Mouse (Mus musculus) neural tube, embryonic 15.5 days (tissue): ENCODE data around the gene Adh6a. TPM values are rescaled to one million over a fixed set of nuclear protein-coding genes. Genes with fewer than 3 reads are reported as not detected.

Experiments used
- ATAC-seq: fragments of 200-750 bp; cut with Nextera tagmentation; 2 replicates; pipeline ENCODE4 v1.8.0; 2017; ENCODE audit warnings: mild to moderate bottlenecking, moderate TSS enrichment, moderate library complexity; ENCODE audit not compliant: low FRiP score
- H3K27ac ChIP-seq: fragments of 300-500 bp; sonication (generic); replicated peaks from 2 replicates; pipeline ENCODE4 v1.5.1; 2015; ENCODE audit warnings: mild to moderate bottlenecking, inconsistent platforms
- H3K27me3 ChIP-seq: fragments of 300-500 bp; sonication (generic); replicated peaks from 2 replicates; pipeline ENCODE4 v1.6.1; 2015; ENCODE audit warnings: inconsistent platforms
- H3K36me3 ChIP-seq: fragments of 300-500 bp; sonication (generic); 2 replicates; pipeline ENCODE4 v1.6.1; 2015; ENCODE audit warnings: inconsistent platforms
- H3K4me1 ChIP-seq: fragments of 300-500 bp; sonication (generic); 2 replicates; pipeline ENCODE4 v1.6.1; 2015; ENCODE audit warnings: inconsistent platforms
- H3K4me2 ChIP-seq: fragments of 300-500 bp; sonication (generic); 2 replicates; pipeline ENCODE4 v1.6.1; 2015; ENCODE audit warnings: inconsistent platforms, mild to moderate bottlenecking, moderate library complexity
- H3K4me3 ChIP-seq: fragments of 300-500 bp; sonication (generic); replicated peaks from 2 replicates; pipeline ENCODE4 v1.5.1; 2015; ENCODE audit warnings: mild to moderate bottlenecking, inconsistent platforms
- H3K9ac ChIP-seq: fragments of 300-500 bp; sonication (generic); replicated peaks from 2 replicates; pipeline ENCODE4 v1.6.1; 2015; ENCODE audit warnings: mild to moderate bottlenecking, inconsistent platforms
- H3K9me3 ChIP-seq: fragments of 300-500 bp; sonication (generic); replicated peaks from 2 replicates; pipeline ENCODE4 v1.6.1; 2016; ENCODE audit warnings: inconsistent platforms
- WGBS: fragments of 180-500 bp; shearing (Covaris S2); methylation state at CpG from one replicate; pipeline ENCODE4 v1.1.7; 2015; ENCODE audit warnings: mixed read lengths; 5-methylcytosine and 5-hydroxymethylcytosine counted together
- polyA plus RNA-seq: library from polyadenylated mRNA; unstranded; fragments of >200 nt; fragmentation: Nextera tagmentation; extraction: Ambion mirVana; gene quantifications from 2 replicates; pipeline ENCODE4 v1.2.1, GENCODE M21; 2015

The Adh6a gene
- polyA plus RNA-seq, 1 experiment from 2014 or later, result 0.12 TPM

DNA sequence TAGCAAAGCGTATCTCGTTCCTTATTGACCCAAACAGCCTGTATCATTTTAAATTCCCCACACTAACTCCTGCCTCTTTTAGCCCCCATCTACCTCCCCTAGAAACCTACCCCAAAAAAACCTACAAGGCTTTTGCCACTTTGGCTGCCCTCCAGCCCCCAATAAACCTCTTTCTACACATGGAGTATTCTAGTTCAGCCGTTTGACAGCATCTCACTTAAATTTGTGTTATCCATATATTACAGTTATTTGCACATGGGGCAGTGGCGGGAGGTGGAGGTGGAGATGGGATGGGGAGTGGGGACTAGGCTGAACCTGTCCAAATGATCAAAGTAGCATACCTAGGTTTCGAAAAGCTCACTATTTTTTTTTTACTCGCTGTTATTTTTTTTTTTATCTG lies 12.4 kb downstream of the Adh6a start:
- Histone ChIP-seq H3K9ac (no peak overlapping the region), H3K4me3 (no peak overlapping the region), H3K36me3 (no peaks in the 10 kb centered on the region), H3K4me1 (no peaks in the 10 kb centered on the region), H3K27me3 (no peaks in the 10 kb centered on the region), H3K4me2 (no peak overlapping the region), H3K9me3 (peaks cover 4% of the 10 kb centered on the region; the same call in 1 of the 2 replicates), H3K27ac (no peak overlapping the region)
- WGBS, result 93% methylated on average over 6 of the region's 6 CpGs
- no peak for ATAC-seq

DNA sequence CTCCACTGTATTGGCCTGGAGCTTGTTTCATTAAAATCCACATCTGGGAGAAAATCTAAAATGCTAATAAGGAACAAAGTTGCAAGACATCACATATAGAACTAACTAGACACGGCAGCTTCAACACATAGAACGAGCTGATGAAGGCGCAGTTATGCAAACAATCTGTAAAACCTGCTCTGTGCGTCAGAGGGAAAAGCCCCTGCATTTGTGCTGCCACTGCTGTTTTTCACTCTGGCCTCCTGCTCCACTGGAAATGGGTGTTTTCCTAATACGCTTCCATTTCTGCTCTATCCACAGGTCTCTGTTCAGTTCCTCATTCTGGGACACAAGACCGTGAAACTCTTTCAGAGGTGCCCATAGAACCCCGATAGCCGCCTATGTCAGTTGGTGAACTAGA lies 20.8 kb downstream of the Adh6a start:
- H3K9me3 ChIP-seq, result no peaks in the 10 kb centered on the region
- H3K27me3 ChIP-seq, result no peaks in the 10 kb centered on the region
- no peaks in the 10 kb centered on the region for H3K4me1 ChIP-seq
- no peak overlapping the region for H3K9ac ChIP-seq
- WGBS, result 90% methylated on average over 8 of the region's 8 CpGs
- no peaks in the 10 kb centered on the region for H3K36me3 ChIP-seq
- no peak overlapping the region for H3K27ac ChIP-seq
- H3K4me3 ChIP-seq, result no peak overlapping the region
- H3K4me2 ChIP-seq, result no peak overlapping the region
- ATAC-seq, result no peak

DNA sequence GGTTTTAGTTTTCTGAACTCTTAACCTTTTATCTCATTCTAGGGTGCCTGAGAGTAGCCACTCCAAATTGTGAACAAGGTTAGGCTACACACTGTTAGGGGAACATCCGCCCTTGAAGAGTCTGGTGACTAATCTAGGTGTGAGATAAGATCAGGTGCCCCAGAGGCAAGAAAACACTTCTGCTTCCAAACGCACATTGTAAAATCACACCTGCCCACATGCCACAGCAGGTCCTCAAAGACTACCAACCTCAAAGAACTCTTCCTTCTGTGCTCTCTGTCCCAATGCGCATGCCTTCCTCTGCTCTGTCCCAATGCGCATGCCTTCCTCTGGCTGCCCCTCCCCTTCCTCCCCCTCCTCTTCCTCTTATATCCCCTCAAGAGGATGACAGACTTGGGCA lies 21.2 kb downstream of the Adh6a start:
- H3K27me3 ChIP-seq, result no peaks in the 10 kb centered on the region
- H3K9me3 ChIP-seq, result no peaks in the 10 kb centered on the region
- ATAC-seq, result no peak
- no peaks in the 10 kb centered on the region for H3K36me3 ChIP-seq
- H3K4me3 ChIP-seq, result no peak overlapping the region
- WGBS, result 87% methylated on average over 4 of the region's 4 CpGs
- no peak overlapping the region for H3K4me2 ChIP-seq
- H3K9ac ChIP-seq, result no peak overlapping the region
- H3K4me1 ChIP-seq, result no peaks in the 10 kb centered on the region
- no peak overlapping the region for H3K27ac ChIP-seq

DNA sequence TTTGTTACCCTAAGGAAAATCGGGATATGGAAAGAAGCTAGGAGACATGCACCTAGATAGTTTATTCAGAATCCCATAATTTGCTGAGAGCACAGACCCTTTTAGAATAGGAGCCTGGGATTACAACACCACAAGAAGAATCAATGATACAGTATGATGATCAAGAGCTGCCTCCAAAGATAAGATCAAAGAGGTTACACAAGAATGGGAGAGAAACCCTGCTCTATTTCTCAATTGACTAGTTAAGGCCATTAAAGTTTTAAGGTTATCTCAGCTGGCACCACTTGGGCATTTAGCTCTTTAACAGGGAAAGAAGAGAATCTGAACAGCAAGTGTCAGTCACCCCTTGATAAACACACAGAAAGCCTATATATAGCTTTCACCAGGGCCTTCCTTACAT lies 22.5 kb downstream of the Adh6a start:
- 98% methylated on average over 1 of the region's 1 CpGs for WGBS
- H3K27me3 ChIP-seq, result no peaks in the 10 kb centered on the region

DNA sequence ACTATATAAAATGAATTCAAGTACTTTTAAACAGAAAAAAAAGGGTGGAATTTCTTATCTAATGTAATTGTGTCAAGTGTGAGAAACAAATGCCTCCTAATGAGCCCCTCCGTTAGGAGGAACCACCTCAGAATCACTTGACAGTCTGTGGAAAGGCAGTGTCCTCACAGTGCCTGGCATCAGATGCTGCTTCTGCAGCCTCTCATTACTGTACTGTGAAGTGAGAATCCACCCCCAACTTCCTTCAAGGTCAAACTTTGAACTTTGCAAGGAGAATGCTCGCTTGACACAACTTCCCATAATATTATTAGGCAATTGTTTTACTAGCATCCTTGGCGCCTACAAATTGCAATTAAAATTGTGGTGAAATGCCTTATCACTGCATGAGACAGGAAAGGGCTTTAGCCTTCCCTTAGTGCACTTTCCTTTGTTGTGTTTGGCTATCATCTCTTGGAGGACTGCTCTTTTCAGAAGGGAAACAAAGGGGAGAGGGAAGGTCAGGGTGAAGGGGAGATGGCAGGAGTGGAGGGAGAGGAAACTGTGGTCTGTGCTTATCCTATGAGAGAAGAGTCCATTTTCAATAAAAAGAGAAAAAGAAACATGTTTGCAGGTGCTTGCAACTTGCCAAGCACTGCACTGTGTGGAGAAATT lies 23.1 kb downstream of the Adh6a start:
- no peaks in the 10 kb centered on the region for H3K36me3 ChIP-seq
- WGBS, result 62% methylated on average over 3 of the region's 3 CpGs
- no peak overlapping the region for H3K27ac ChIP-seq
- no peak overlapping the region for H3K9ac ChIP-seq
- no peak overlapping the region for H3K4me3 ChIP-seq
- no peaks in the 10 kb centered on the region for H3K27me3 ChIP-seq
- no peak for ATAC-seq
- no peak overlapping the region for H3K4me2 ChIP-seq
- no peaks in the 10 kb centered on the region for H3K9me3 ChIP-seq
- H3K4me1 ChIP-seq, result no peaks in the 10 kb centered on the region

More for the DNA sequence above, 22.5 kb downstream of the Adh6a start:
- no peak overlapping the region for H3K4me3 ChIP-seq
- no peaks in the 10 kb centered on the region for H3K9me3 ChIP-seq
- ATAC-seq, result no peak
- H3K9ac ChIP-seq, result no peak overlapping the region
- no peaks in the 10 kb centered on the region for H3K4me1 ChIP-seq
- no peaks in the 10 kb centered on the region for H3K36me3 ChIP-seq
- no peak overlapping the region for H3K27ac ChIP-seq
- no peak overlapping the region for H3K4me2 ChIP-seq

DNA sequence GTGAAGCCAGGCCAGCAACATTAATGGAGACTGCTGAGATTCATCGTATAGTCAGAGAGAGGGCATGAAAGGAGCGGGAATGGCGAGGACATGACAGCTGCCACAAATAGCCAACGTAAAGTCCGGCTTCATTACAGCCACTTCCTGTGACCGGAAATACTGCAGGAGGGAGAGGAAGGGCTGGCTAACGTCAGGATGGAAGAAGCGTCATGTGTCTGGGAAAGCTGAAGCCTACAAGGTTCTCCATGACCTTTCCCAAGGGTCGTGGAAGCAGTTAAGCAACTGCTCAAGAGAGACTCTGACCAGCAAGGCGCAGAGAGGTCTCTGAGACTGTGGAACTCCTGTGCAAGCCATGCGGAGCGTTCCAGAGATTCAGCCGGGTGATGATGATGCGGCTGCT lies 28.4 kb downstream of the Adh6a start, which contains the start of gene Adh6b:
Gene Adh6b (plus strand): TSS at position 305 of the 400 bp plus-strand sequence.
- no peak for ATAC-seq
- 83% methylated on average over 14 of the region's 14 CpGs for WGBS
- Histone ChIP-seq H3K9me3 (no peaks in the 10 kb centered on the region), H3K27me3 (no peaks in the 10 kb centered on the region), H3K27ac (no peak within 1 kb of the TSS), H3K4me3 (no peak within 1 kb of the TSS), H3K9ac (no peak within 1 kb of the TSS), H3K36me3 (no peaks in the 10 kb centered on the region), H3K4me1 (no peaks in the 10 kb centered on the region), H3K4me2 (no peak within 1 kb of the TSS)

DNA sequence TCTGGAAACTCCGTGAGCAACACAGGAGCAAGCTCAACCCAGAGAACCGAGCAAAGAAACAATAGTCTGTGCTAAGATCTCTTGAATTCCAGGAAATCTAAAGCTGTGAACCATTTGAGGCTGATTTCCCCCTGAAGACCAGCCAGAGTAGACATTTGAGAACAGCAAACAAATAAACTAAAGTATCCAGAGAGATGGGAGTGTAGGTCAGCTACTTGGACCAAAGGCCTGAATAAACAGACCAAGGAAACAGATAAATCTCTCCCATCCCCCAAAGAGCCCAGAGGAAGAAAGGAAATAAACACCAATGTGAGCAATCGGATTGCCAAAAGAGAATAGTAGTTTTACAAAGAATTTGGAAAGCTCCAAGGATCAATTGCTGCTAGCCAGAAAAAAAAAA lies 34.0 kb downstream of the Adh6a start:
- no peaks in the 10 kb centered on the region for H3K36me3 ChIP-seq
- H3K27me3 ChIP-seq, result no peaks in the 10 kb centered on the region
- H3K9me3 ChIP-seq, result no peaks in the 10 kb centered on the region
- H3K27ac ChIP-seq, result 0 out of 2 replicates have a peak overlapping the region, but pooled peaks have one; percentile 28
- no peak overlapping the region for H3K9ac ChIP-seq
- H3K4me2 ChIP-seq, result no peak overlapping the region
- no peak for ATAC-seq
- no peak overlapping the region for H3K4me3 ChIP-seq
- 57% methylated on average over 3 of the region's 3 CpGs for WGBS
- H3K4me1 ChIP-seq, result no peaks in the 10 kb centered on the region

DNA sequence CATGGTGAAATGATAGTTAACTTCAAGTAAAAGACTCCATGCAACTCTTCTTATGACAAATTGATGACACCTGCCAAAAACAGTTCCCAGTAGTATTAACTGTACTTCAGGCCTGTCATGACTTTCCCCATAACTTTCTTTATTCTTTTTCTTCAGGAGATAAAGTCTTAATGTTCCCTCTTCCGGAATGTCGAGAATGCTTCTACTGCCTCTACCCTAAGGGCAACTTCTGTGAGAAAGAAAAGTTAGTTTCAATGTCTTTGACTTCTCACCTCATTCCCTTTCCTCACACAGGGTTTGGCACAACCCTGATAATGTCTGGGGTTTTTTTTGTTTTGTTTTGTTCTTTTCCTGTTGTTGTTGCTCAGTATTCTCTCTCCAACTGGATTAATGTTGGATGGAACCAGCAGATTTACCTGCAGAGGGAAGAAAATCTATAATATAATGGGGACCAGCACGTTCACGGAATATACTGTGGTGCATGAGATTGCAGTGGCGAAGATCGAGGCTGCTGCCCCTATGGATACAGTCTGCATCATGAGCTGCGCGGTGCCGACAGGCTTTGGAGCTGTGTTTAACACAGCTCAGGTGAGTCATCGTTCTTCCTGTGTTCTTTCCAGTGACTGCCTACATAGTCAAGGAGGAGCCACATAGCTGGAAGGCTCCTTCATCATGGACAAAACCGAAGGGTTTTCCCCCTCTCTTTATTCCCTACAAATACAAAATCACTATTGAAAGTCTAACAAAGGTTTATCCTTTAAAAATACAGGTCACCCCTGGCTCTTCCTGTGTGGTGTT lies 39.1 kb downstream of the Adh6a start:
- Histone ChIP-seq H3K4me1 (no peaks in the 10 kb centered on the region), H3K4me2 (no peak overlapping the region), H3K27me3 (no peaks in the 10 kb centered on the region), H3K27ac (no peak overlapping the region), H3K9ac (no peak overlapping the region), H3K9me3 (no peaks in the 10 kb centered on the region), H3K4me3 (no peak overlapping the region), H3K36me3 (no peaks in the 10 kb centered on the region)
- no peak for ATAC-seq
- 93% methylated on average over 11 of the region's 11 CpGs for WGBS

DNA sequence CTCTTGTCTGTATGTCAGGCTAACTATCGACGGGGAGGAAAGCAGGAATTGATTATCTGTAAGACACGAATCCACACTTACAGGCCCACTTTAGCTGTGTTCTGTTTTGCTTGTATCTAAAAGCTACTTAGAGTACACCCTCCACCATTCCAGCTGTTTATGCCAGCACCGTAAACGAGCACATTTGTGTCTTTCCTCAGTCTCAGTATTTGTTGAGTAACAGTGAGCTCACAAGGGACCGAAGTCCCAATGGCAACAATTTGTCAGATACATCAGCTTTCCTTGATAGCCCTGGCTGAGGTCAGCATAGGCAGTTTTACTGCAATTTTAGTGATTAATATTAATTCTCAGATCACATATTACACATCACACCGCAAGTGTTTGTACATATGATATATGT lies 45.8 kb downstream of the Adh6a start:
- WGBS, result 90% methylated on average over 7 of the region's 7 CpGs

DNA sequence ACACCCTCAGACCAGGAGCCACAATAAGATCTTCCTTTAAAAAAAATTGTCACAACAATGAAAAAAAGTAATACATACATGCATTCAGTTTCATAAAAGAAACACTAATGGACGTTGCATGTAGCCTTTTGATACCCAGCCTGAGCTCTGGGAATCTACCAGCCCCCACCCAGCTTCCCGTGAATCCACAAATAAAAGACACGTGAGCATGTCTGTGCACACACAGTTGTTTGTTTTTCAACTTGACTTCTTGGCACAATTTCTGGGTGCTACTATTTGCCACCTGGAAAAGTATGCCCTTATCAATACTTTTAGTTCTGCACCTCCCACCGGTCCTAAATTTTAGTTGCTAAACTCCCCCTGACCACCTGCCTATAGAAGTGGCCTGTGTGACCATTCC lies 47.6 kb downstream of the Adh6a start:
- H3K36me3 ChIP-seq, result no peaks in the 10 kb centered on the region
- H3K27ac ChIP-seq, result no peak overlapping the region
- H3K4me1 ChIP-seq, result no peaks in the 10 kb centered on the region
- no peaks in the 10 kb centered on the region for H3K9me3 ChIP-seq
- 91% methylated on average over 4 of the region's 4 CpGs for WGBS
- H3K4me2 ChIP-seq, result no peak overlapping the region
- H3K9ac ChIP-seq, result no peak overlapping the region
- H3K4me3 ChIP-seq, result no peak overlapping the region
- no peak for ATAC-seq
- H3K27me3 ChIP-seq, result no peaks in the 10 kb centered on the region

More for the DNA sequence above, 45.8 kb downstream of the Adh6a start:
- Histone ChIP-seq H3K27ac (no peak overlapping the region), H3K27me3 (no peaks in the 10 kb centered on the region), H3K4me2 (no peak overlapping the region), H3K4me3 (no peak overlapping the region), H3K4me1 (no peaks in the 10 kb centered on the region), H3K9ac (no peak overlapping the region), H3K9me3 (no peaks in the 10 kb centered on the region), H3K36me3 (no peaks in the 10 kb centered on the region)
- ATAC-seq, result no peak

DNA sequence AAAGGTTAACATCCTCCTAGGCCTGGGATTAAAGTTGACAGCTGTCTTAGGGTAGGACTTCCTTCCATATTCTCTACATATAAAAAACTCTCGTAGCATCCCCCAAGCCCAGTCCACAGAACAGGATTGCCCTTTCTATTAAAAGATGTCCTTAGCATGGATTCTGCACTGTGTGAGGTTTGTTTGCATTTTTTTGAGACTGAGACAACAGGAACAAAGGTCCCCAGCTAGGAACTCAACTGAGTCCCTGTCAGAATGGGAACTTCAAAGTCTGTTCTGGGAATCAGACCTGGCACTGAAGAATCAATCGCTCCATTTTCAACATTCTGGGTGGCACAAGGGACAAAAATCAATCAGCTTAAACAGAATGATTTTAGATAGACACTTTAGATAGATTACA lies 49.8 kb downstream of the Adh6a start:
- no peak for ATAC-seq
- Histone ChIP-seq H3K36me3 (no peaks in the 10 kb centered on the region), H3K4me2 (no peak overlapping the region), H3K9me3 (no peaks in the 10 kb centered on the region), H3K4me1 (no peaks in the 10 kb centered on the region), H3K4me3 (no peak overlapping the region), H3K27me3 (no peaks in the 10 kb centered on the region), H3K9ac (no peak overlapping the region), H3K27ac (no peak overlapping the region)
- WGBS, result 92% methylated on average over 2 of the region's 2 CpGs

DNA sequence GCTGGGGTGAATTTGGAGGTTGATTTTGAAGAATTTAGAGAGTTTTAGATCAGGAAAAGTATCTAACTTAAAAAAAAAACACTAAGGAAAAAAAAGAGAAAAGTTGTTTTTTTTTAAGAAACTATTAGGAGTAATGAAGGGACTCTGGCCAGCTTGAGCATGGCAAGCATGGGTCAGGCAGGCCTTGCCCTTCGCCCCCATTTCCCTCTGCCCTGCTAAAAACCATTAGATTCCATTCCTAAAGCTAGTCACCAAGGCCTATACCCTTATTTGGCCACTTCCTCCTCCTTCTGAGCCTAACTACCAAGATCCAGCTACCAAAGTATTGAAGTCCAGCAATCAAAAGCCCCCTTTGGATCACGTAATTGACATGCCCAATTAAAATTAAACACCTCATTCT lies 53.1 kb downstream of the Adh6a start:
- H3K4me3 ChIP-seq, result no peak overlapping the region
- H3K4me2 ChIP-seq, result no peak overlapping the region
- ATAC-seq, result no peak
- H3K36me3 ChIP-seq, result no peaks in the 10 kb centered on the region
- no peaks in the 10 kb centered on the region for H3K4me1 ChIP-seq
- no peaks in the 10 kb centered on the region for H3K27me3 ChIP-seq
- no peak overlapping the region for H3K9ac ChIP-seq
- 84% methylated on average over 2 of the region's 2 CpGs for WGBS
- H3K27ac ChIP-seq, result no peak overlapping the region
- H3K9me3 ChIP-seq, result no peaks in the 10 kb centered on the region
